Mouse (Mus musculus) cortical plate, adult 2 months (tissue): ENCODE results near the gene Hist1h2bc. TPM values are rescaled to one million over a fixed set of nuclear protein-coding genes. Genes with fewer than 3 reads are reported as not detected.
A peak's percentile ranks its signal among the peaks of the same experiment; 100 is the strongest.

Experiments
- H3K27ac ChIP-seq: fragments of 200-500 bp; 2 replicates; pipeline ENCODE4 v1.5.1; 2012; ENCODE audit warnings: low read length, control low read depth, inconsistent platforms; ENCODE audit not compliant: insufficient read depth
- H3K4me1 ChIP-seq: fragments of 200-500 bp; 2 replicates; pipeline ENCODE4 v1.6.1; 2011; ENCODE audit warnings: low read length; ENCODE audit not compliant: control insufficient read depth, insufficient read depth
- H3K4me3 ChIP-seq: fragments of 200-500 bp; 2 replicates; pipeline ENCODE4 v1.5.1; 2011; ENCODE audit warnings: mild to moderate bottlenecking, low read length, control low read depth; ENCODE audit not compliant: insufficient read depth
- CTCF ChIP-seq: fragments of 200-500 bp; IDR thresholded peaks from 2 replicates; pipeline ENCODE4 v1.5.1; 2011; ENCODE audit warnings: mild to moderate bottlenecking, control low read depth, low read length; ENCODE audit not compliant: insufficient read depth; ENCODE audit errors: extremely low read depth
- POLR2A ChIP-seq: fragments of 200-500 bp; IDR thresholded peaks from 2 replicates; pipeline ENCODE4 v1.6.1; 2011; ENCODE audit warnings: mild to moderate bottlenecking, low read length, control low read depth; ENCODE audit not compliant: insufficient read depth; ENCODE audit errors: extremely low read depth
- polyA plus RNA-seq: library from polyadenylated mRNA; depleted of rRNA; stranded (reverse); fragments of >200 nt; gene quantifications from 2 replicates; pipeline ENCODE4 v1.2.3, GENCODE M21; 2012; rRNA removed

The Hist1h2bc gene
- polyA plus RNA-seq, 1 experiment: 130 TPM

GRCm38 (mm10) chr13:23730479-23730878 lies 46.5 kb downstream of the Hist1h2bc start:
- H3K4me3 ChIP-seq: no peak overlapping the region
- TF ChIP-seq CTCF: no peak
- TF ChIP-seq POLR2A: no peak

DNA sequence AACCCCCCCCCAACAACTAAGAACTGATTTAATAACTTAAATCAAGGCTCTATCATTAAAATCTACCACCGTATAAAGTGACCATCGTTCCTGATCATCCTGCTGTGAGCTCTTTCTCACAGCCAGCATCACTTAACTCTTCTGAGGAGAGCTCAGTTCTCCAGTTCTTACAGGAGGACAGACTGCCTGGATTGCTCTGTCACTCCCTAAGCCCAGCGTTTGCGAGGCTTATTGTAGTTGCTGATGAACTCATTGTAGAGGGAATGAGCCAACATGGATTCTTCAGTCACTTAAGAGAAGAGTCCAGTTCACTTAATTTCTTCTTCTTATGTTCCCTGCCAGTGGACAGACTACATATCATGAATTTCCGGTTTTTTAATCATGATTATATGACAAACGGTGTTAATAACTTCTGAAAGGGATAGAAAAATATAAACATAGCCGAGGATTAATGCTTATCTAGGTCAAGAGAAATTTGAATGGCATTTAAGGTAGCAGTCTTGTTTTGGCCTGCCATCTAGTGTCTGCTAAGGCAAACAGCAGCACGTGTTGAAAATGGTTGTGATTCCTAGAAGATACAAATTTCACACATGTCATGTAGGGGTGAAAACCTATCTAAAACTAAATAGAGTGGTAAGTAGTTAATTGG lies 48.3 kb downstream of the Hist1h2bc start:
- no peak overlapping the region for H3K4me3 ChIP-seq
- TF ChIP-seq CTCF (peak; percentile 88), POLR2A (no peak)

More at GRCm38 (mm10) chr13:23730479-23730878, 46.5 kb downstream of the Hist1h2bc start:
- peaks cover 2% of the 10 kb centered on the region; the same call in 1 of the 2 replicates for H3K4me1 ChIP-seq
- no peak overlapping the region for H3K27ac ChIP-seq

GRCm38 (mm10) chr13:23737091-23737490 lies 53.1 kb downstream of the Hist1h2bc start:
- no peak for TF ChIP-seq POLR2A
- TF ChIP-seq CTCF: no peak
- Histone ChIP-seq H3K4me1 (peaks cover 1% of the 10 kb centered on the region; the same call in 1 of the 2 replicates), H3K27ac (no peak overlapping the region), H3K4me3 (no peak overlapping the region)

More for the DNA sequence above, 48.3 kb downstream of the Hist1h2bc start:
- Histone ChIP-seq H3K4me1 (peaks cover 2% of the 10 kb centered on the region; the same call in 1 of the 2 replicates), H3K27ac (no peak overlapping the region)

DNA sequence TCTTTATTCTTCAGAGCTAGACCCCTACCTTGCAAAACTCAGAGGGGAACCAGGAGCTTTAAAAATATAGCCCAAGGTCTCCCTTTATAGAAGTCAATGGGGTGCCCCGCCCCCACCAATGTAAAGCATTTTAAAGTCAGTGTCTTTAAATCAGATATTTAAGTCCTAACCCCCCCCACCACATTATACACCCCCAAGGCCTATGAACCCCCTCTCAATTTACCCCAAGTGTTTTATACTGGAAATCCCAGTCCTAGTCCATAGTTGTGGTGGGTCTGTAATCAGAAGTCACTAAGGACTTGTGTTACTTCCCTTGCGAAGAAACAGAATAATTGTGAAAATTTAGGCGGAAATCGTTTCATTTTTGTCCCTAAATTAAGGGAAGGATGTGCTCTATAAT lies 54.0 kb downstream of the Hist1h2bc start:
- peak overlapping the region; percentile 67; the same call in 1 of the 2 replicates for H3K4me3 ChIP-seq
- no peak for TF ChIP-seq CTCF
- no peak for TF ChIP-seq POLR2A
- H3K4me1 ChIP-seq: no peaks in the 10 kb centered on the region
- H3K27ac ChIP-seq: peak overlapping the region; percentile 60; the same call in 1 of the 2 replicates

DNA sequence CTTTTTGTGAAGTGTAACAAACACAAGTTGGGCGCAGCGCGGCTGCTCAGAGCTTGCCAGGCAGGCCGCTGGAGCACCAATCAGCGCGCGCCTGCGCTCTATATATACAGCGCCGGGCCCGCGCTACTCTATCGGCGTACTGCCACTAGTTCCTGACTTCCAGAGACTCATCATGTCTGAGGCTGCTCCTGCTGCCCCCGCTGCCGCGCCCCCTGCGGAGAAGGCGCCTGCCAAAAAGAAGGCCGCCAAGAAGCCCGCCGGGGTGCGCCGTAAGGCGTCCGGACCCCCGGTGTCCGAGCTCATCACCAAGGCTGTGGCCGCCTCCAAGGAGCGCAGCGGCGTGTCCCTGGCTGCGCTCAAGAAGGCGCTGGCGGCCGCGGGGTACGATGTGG lies 54.7 kb downstream of the Hist1h2bc start, which contains the start of gene Hist1h1c:
Gene Hist1h1c (plus strand): TSS at position 132 of the 392 bp plus-strand sequence.
- Histone ChIP-seq H3K27ac (peak within 1 kb of the TSS; percentile 73), H3K4me1 (no peaks in the 10 kb centered on the region), H3K4me3 (peak within 1 kb of the TSS; percentile 67)
- TF ChIP-seq POLR2A: peak; percentile 97
- TF ChIP-seq CTCF: no peak

GRCm38 (mm10) chr13:23739069-23739921 lies 55.3 kb downstream of the Hist1h2bc start:
- Histone ChIP-seq H3K27ac (peak overlapping the region; percentile 89), H3K4me3 (peak overlapping the region; percentile 67), H3K4me1 (no peaks in the 10 kb centered on the region)
- no peak for TF ChIP-seq CTCF
- TF ChIP-seq POLR2A: peak; percentile 57; the same call in 1 of the 2 replicates

- Histone ChIP-seq H3K27ac (peak overlapping the region; percentile 89), H3K4me1 (no peaks in the 10 kb centered on the region), H3K4me3 (peak overlapping the region; percentile 67)
- TF ChIP-seq POLR2A (no peak), CTCF (no peak)
Measured at GRCm38 (mm10) chr13:23739922-23740252, 55.9 kb downstream of the Hist1h2bc start.

GRCm38 (mm10) chr13:23740256-23740840 lies 56.3 kb downstream of the Hist1h2bc start:
- TF ChIP-seq POLR2A (no peak), CTCF (no peak)
- Histone ChIP-seq H3K27ac (peak overlapping the region; percentile 89; the same call in 1 of the 2 replicates), H3K4me3 (peak overlapping the region; percentile 67), H3K4me1 (no peaks in the 10 kb centered on the region)

DNA sequence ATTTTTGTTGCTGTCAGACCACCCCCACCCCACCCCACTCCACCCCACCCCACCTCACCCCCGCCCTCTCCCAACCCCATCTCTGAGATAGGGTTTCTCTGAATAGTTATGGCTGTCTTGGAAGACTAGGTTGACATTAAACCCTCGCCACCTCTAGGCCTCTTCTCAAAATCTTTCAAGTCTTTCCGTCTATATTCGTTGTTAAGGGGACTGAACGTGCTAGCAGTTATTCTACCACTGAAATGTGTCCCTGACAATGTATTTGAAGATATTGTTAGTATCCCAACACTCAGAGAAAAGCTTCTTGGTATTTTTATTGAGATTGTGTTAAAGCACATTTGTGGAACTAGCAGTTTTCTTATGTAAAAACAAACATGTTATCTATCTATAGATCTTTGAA lies 56.9 kb downstream of the Hist1h2bc start:
- Histone ChIP-seq H3K4me3 (peak overlapping the region; percentile 67; the same call in 1 of the 2 replicates), H3K27ac (no peak overlapping the region), H3K4me1 (no peaks in the 10 kb centered on the region)
- no peak for TF ChIP-seq POLR2A
- no peak for TF ChIP-seq CTCF

GRCm38 (mm10) chr13:23742007-23742406 lies 58.0 kb downstream of the Hist1h2bc start:
- no peaks in the 10 kb centered on the region for H3K4me1 ChIP-seq
- no peak overlapping the region for H3K27ac ChIP-seq
- H3K4me3 ChIP-seq: no peak overlapping the region
- no peak for TF ChIP-seq POLR2A

Other genes with a start within 250 kb of the Hist1h2bc start
- 0.04 and 0.06 TPM in 2 replicates for gene Btn1a1, start 218.3 kb upstream of the Hist1h2bc start, polyA plus RNA-seq
- gene Btn2a2, start 195.3 kb upstream of the Hist1h2bc start, polyA plus RNA-seq: 0.69 and 0.95 TPM in 2 replicates
- gene Hist1h4h, start 153.1 kb upstream of the Hist1h2bc start, polyA plus RNA-seq: 20.7 and 34.8 TPM in 2 replicates
- gene Hist1h2af, start 150.3 kb upstream of the Hist1h2bc start, polyA plus RNA-seq: 6.4 and 14.2 TPM in 2 replicates
- 0.74 and 0.92 TPM in 2 replicates for gene Hist1h3g, start 148.8 kb upstream of the Hist1h2bc start, polyA plus RNA-seq
- 0.29 and 0.38 TPM in 2 replicates for gene Hist1h2bh, start 140.8 kb upstream of the Hist1h2bc start, polyA plus RNA-seq
- 0.73 TPM in 1 of 2 replicates, not detected in the other for gene Hist1h3f, start 140.1 kb upstream of the Hist1h2bc start, polyA plus RNA-seq
- 4.5 and 13.1 TPM in 2 replicates for gene Hist1h4f, start 132.6 kb upstream of the Hist1h2bc start, polyA plus RNA-seq
- 0.04 and 0.08 TPM in 2 replicates for gene Hist1h1d, start 130.9 kb upstream of the Hist1h2bc start, polyA plus RNA-seq
- 1.2 and 2.9 TPM in 2 replicates for gene Hist1h3e, start 121.8 kb upstream of the Hist1h2bc start, polyA plus RNA-seq
- gene Hist1h2ae, start 113.0 kb upstream of the Hist1h2bc start, polyA plus RNA-seq: 0.50 and 1.1 TPM in 2 replicates
- gene Hist1h2bg, start 112.8 kb upstream of the Hist1h2bc start, polyA plus RNA-seq: 7.8 and 11.4 TPM in 2 replicates
- 0.67 TPM in 1 of 2 replicates, not detected in the other for gene Hist1h2bf, start 110.0 kb upstream of the Hist1h2bc start, polyA plus RNA-seq
- 0.32 and 0.92 TPM in 2 replicates for gene Hist1h2ad, start 109.8 kb upstream of the Hist1h2bc start, polyA plus RNA-seq
- gene Hist1h3d, start 108.4 kb upstream of the Hist1h2bc start, polyA plus RNA-seq: 2.6 and 3.0 TPM in 2 replicates
- gene Hist1h4d, start 102.6 kb upstream of the Hist1h2bc start, polyA plus RNA-seq: 4.4 and 8.9 TPM in 2 replicates
- 4.2 and 4.6 TPM in 2 replicates for gene Hist1h2be, start 63.1 kb upstream of the Hist1h2bc start, polyA plus RNA-seq
- 4.0 and 4.6 TPM in 2 replicates for gene Hist1h1e, start 61.6 kb upstream of the Hist1h2bc start, polyA plus RNA-seq
- 1.2 and 1.5 TPM in 2 replicates for gene Hist1h2ac, start 251 bp upstream of the Hist1h2bc start, polyA plus RNA-seq
- not detected in 2 replicates for gene Hist1h1t, start 11.6 kb downstream of the Hist1h2bc start, polyA plus RNA-seq
- gene Hist1h4c, start 14.3 kb downstream of the Hist1h2bc start, polyA plus RNA-seq: 4.1 and 9.6 TPM in 2 replicates
- gene Hfe, start 26.7 kb downstream of the Hist1h2bc start, polyA plus RNA-seq: 4.2 and 4.3 TPM in 2 replicates
- 42.1 and 42.4 TPM in 2 replicates for gene Hist1h1c, start 54.6 kb downstream of the Hist1h2bc start, polyA plus RNA-seq
- gene Hist1h3c, start 61.4 kb downstream of the Hist1h2bc start, polyA plus RNA-seq: 0.56 TPM in 1 of 2 replicates, not detected in the other
- gene Hist1h2bb, start 62.5 kb downstream of the Hist1h2bc start, polyA plus RNA-seq: 0.79 and 1.9 TPM in 2 replicates
- 1.6 and 1.9 TPM in 2 replicates for gene Hist1h2ab, start 66.9 kb downstream of the Hist1h2bc start, polyA plus RNA-seq
- 0.57 and 0.77 TPM in 2 replicates for gene Hist1h3b, start 68.1 kb downstream of the Hist1h2bc start, polyA plus RNA-seq
- gene Hist1h4b, start 72.8 kb downstream of the Hist1h2bc start, polyA plus RNA-seq: 3.7 and 8.3 TPM in 2 replicates
- gene Hist1h4a, start 77.0 kb downstream of the Hist1h2bc start, polyA plus RNA-seq: 4.2 and 9.6 TPM in 2 replicates
- gene Hist1h3a, start 78.2 kb downstream of the Hist1h2bc start, polyA plus RNA-seq: 0.57 and 1.4 TPM in 2 replicates
- 0.55 and 0.77 TPM in 2 replicates for gene Hist1h1a, start 79.5 kb downstream of the Hist1h2bc start, polyA plus RNA-seq
- gene Trim38, start 85.7 kb downstream of the Hist1h2bc start, polyA plus RNA-seq: 0.19 and 0.21 TPM in 2 replicates
- 0.06 TPM in 1 of 2 replicates, not detected in the other for gene Slc17a2, start 122.8 kb downstream of the Hist1h2bc start, polyA plus RNA-seq
- not detected in 2 replicates for gene Slc17a3, start 155.2 kb downstream of the Hist1h2bc start, polyA plus RNA-seq
- gene Slc17a1, start 183.6 kb downstream of the Hist1h2bc start, polyA plus RNA-seq: not detected in 2 replicates
- not detected in 2 replicates for gene Slc17a4, start 230.8 kb downstream of the Hist1h2bc start, polyA plus RNA-seq
- gene Hist1h2ba, start 250.0 kb downstream of the Hist1h2bc start, polyA plus RNA-seq: not detected in 2 replicates